Comparison of ENCODE assay signal across 8 mouse cellular contexts in the genomic region with DNA sequence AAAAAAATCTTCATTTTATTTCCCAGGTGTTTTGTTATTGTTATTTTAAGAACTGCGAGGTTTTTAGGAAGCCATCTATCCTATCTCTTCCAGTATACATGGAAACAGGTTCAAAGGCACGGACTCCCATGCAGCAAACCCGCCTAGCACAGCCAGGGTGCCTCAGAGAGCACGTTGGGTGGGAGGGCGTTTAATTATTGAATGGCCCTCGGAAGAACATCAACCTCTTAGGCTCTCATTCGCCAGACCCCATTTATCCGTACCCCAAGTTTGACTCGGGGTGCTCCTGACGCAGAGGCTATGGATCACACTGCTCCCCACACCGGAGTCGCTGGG. TPM values are rescaled to one million over a fixed set of nuclear protein-coding genes. Genes with fewer than 3 reads are reported as not detected.
DNase-seq lines count a peak whose midpoint lies in the region; ATAC-seq and TF ChIP-seq lines count a peak whose summit lies in the region.

No protein-coding gene starts in this region.

- no peak for DNase-seq in gastrocnemius, adult 2 months
- no peak for DNase-seq in gastrocnemius, postnatal 10 days
- DNase-seq in adrenal gland, postnatal 36 days = no peak
- no peak for DNase-seq in spleen, postnatal 36 days (ENCODE audit: low spot score in 2 of 2)
- no peak for DNase-seq in gastrocnemius, postnatal 36 days

- no peaks in the 10 kb centered on the region for H3K27me3 ChIP-seq in C2C12 (ENCODE audit: control insufficient read depth, insufficient read depth, insufficient read length)
- H3K27me3 ChIP-seq in embryonic facial prominence, embryonic 15.5 days = no peaks in the 10 kb centered on the region
- peaks cover 5% of the 10 kb centered on the region; the same call in 1 of the 2 replicates for H3K27me3 ChIP-seq in liver, embryonic 12.5 days (replicated peaks)

- peaks cover 29% of the 10 kb centered on the region for H3K79me2 ChIP-seq in C2C12 (ENCODE audit: control insufficient read depth, insufficient read depth)

- H3K4me2 ChIP-seq in embryonic facial prominence, embryonic 15.5 days (replicated peaks) = peak overlapping the region; percentile 83
- H3K4me2 ChIP-seq in liver, embryonic 12.5 days = peak overlapping the region; percentile 93

- intact Hi-C loops in gastrocnemius, adult 2 months (cut with DNase I) = no loop called here
- intact Hi-C loops in gastrocnemius, postnatal 36 days (cut with DNase I) = loop anchor here (5.0 kb wide), 1 partner anchor 125 kb away; the partner anchor contains the start of gene Zfp212

- H3K9me3 ChIP-seq in embryonic facial prominence, embryonic 15.5 days (replicated peaks) = no peaks in the 10 kb centered on the region
- H3K9me3 ChIP-seq in liver, embryonic 12.5 days (replicated peaks) = no peaks in the 10 kb centered on the region

- peak overlapping the region; percentile 85 for H3K9ac ChIP-seq in embryonic facial prominence, embryonic 15.5 days
- H3K9ac ChIP-seq in liver, embryonic 12.5 days = peak overlapping the region; percentile 84

- H3K27ac ChIP-seq in gastrocnemius, adult 2 months = peak overlapping the region; percentile 72
- no peak overlapping the region for H3K27ac ChIP-seq in embryonic facial prominence, embryonic 15.5 days (replicated peaks)
- peak overlapping the region; percentile 76; the same call in 1 of the 2 replicates for H3K27ac ChIP-seq in liver, embryonic 12.5 days

- H3K79me3 ChIP-seq in C2C12 (ENCODE audit: low read depth) = peaks cover 28% of the 10 kb centered on the region

- peaks cover 30% of the 10 kb centered on the region for H3K36me3 ChIP-seq in C2C12 (ENCODE audit: control insufficient read depth, insufficient read depth)
- H3K36me3 ChIP-seq in embryonic facial prominence, embryonic 15.5 days = peaks cover 27% of the 10 kb centered on the region
- peaks cover 28% of the 10 kb centered on the region for H3K36me3 ChIP-seq in liver, embryonic 12.5 days

- no peak for TF ChIP-seq CTCF in gastrocnemius, adult 2 months (IDR thresholded peaks at IDR 0.05)
- TF ChIP-seq CTCF in C2C12 (IDR thresholded peaks at IDR 0.05; ENCODE audit: control insufficient read depth, insufficient read depth, insufficient read length) = no peak

- peaks cover 11% of the 10 kb centered on the region for H3K4me1 ChIP-seq in embryonic facial prominence, embryonic 15.5 days
- H3K4me1 ChIP-seq in liver, embryonic 12.5 days = peaks cover 33% of the 10 kb centered on the region

- H3K4me3 ChIP-seq in gastrocnemius, adult 2 months = peak overlapping the region; percentile 87
- H3K4me3 ChIP-seq in C2C12 (ENCODE audit: insufficient read depth, poor library complexity, severe bottlenecking) = peak overlapping the region; percentile 53
- H3K4me3 ChIP-seq in embryonic facial prominence, embryonic 15.5 days (replicated peaks) = peak overlapping the region; percentile 63
- peak overlapping the region; percentile 80 for H3K4me3 ChIP-seq in liver, embryonic 12.5 days

- peak overlapping the region; percentile 95 for H3ac ChIP-seq in C2C12 (ENCODE audit: control insufficient read depth, insufficient read length, low read depth)

- ATAC-seq in embryonic facial prominence, embryonic 15.5 days (ENCODE audit: insufficient number of reproducible peaks, low FRiP score, low TSS enrichment, low read depth) = no peak
- ATAC-seq in liver, embryonic 12.5 days = peak; percentile 13; the same call in 1 of the 2 replicates

- WGBS in embryonic facial prominence, embryonic 15.5 days = 5% methylated on average over 12 of the region's 12 CpGs
- 5% methylated on average over 12 of the region's 12 CpGs for WGBS in liver, embryonic 12.5 days (ENCODE audit: insufficient replicate concordance)

TF ChIP-seq in C2C12, 6 proteins besides CTCF, POLR2A, EP300 and RAD21:
- TF ChIP-seq CEBPB (IDR thresholded peaks at IDR 0.05; ENCODE audit: low read depth) (no peak), FOSL1 (IDR thresholded peaks at IDR 0.05; ENCODE audit: insufficient read depth, low read length, poor library complexity, severe bottlenecking) (no peak), MYOG (IDR thresholded peaks at IDR 0.05; ENCODE audit: control insufficient read depth, extremely low read depth, insufficient read length) (no peak), MAX (IDR thresholded peaks at IDR 0.05) (no peak), MYOD1 (IDR thresholded peaks at IDR 0.05; ENCODE audit: control insufficient read depth, insufficient read length, low read depth) (no peak), USF1 (IDR thresholded peaks at IDR 0.05; ENCODE audit: low read depth) (no peak)
TF ChIP-seq in C2C12: peak in this region for 0.

RNA-seq across cellular contexts. Expression of gene Zfp777, which starts 1.6 kb away (rescaled TPM):
- total RNA-seq in gastrocnemius, adult 2 months (2021) = 10 to 100 TPM; 18.3 to 20.4 TPM
- total RNA-seq in gastrocnemius, postnatal 10 days (2021) = 10 to 100 TPM; 22.3 to 23.0 TPM
- polyA plus RNA-seq in C2C12 (2012; fragmentation: generic; extraction: Trizol) = 18.4 TPM
- polyA plus RNA-seq in embryonic facial prominence, embryonic 15.5 days (2015; fragmentation: Nextera tagmentation; extraction: Ambion mirVana) = 7.3 and 8.3 TPM in 2 replicates
- 4.9 and 5.5 TPM in 2 replicates for polyA plus RNA-seq in liver, embryonic 12.5 days (2016; fragmentation: Nextera tagmentation; extraction: Ambion mirVana)
- 10 to 100 TPM; 22.6 to 23.1 TPM for total RNA-seq in adrenal gland, postnatal 36 days (2021)
- 10 to 100 TPM; 14.4 to 16.3 TPM for total RNA-seq in gastrocnemius, postnatal 36 days (2021)

RNA-seq across cellular contexts. Expression of gene Zfp746, which starts 39.3 kb away (rescaled TPM):
- total RNA-seq in gastrocnemius, adult 2 months (2021) = 10 to 100 TPM; 10.8 to 12.4 TPM
- total RNA-seq in gastrocnemius, postnatal 10 days (2021) = 10 to 100 TPM; 12.3 to 17.5 TPM
- 13.5 TPM for polyA plus RNA-seq in C2C12 (2012; fragmentation: generic; extraction: Trizol)
- 22.3 and 22.6 TPM in 2 replicates for polyA plus RNA-seq in embryonic facial prominence, embryonic 15.5 days (2015; fragmentation: Nextera tagmentation; extraction: Ambion mirVana)
- polyA plus RNA-seq in liver, embryonic 12.5 days (2016; fragmentation: Nextera tagmentation; extraction: Ambion mirVana) = 10.4 and 10.5 TPM in 2 replicates
- 10 to 100 TPM; 22.4 to 24.5 TPM for total RNA-seq in adrenal gland, postnatal 36 days (2021)
- 10 to 100 TPM in 1 of 2 experiments, 1 to 10 TPM in 1; 7.1 to 10.4 TPM for total RNA-seq in gastrocnemius, postnatal 36 days (2021)
